Mouse (Mus musculus) hindbrain, embryonic 12.5 days (tissue): Measurements from ENCODE around the gene Gadd45b. TPM values are rescaled to one million over a fixed set of nuclear protein-coding genes. Genes with fewer than 3 reads are reported as not detected.

ENCODE experiments used
- ATAC-seq: fragments of 200-750 bp; cut with Nextera tagmentation; 2 replicates; pipeline ENCODE4 v1.8.0; 2017; ENCODE audit warnings: moderate TSS enrichment; ENCODE audit not compliant: low FRiP score
- H3K27ac ChIP-seq: fragments of 300-500 bp; sonication (generic); 2 replicates; pipeline ENCODE4 v1.5.1; 2016; ENCODE audit warnings: mild to moderate bottlenecking
- H3K27me3 ChIP-seq: fragments of 300-500 bp; sonication (generic); 2 replicates; pipeline ENCODE4 v1.6.1; 2016; ENCODE audit warnings: mild to moderate bottlenecking
- H3K36me3 ChIP-seq: fragments of 300-500 bp; sonication (generic); 2 replicates; pipeline ENCODE4 v1.6.1; 2016; ENCODE audit warnings: mild to moderate bottlenecking
- H3K4me1 ChIP-seq: fragments of 300-500 bp; sonication (generic); 2 replicates; pipeline ENCODE4 v1.6.1; 2016
- H3K4me2 ChIP-seq: fragments of 300-500 bp; sonication (generic); replicated peaks from 2 replicates; pipeline ENCODE4 v1.6.1; 2016; ENCODE audit warnings: mild to moderate bottlenecking
- H3K4me3 ChIP-seq: fragments of 300-500 bp; sonication (generic); 2 replicates; pipeline ENCODE4 v1.5.1; 2016; ENCODE audit warnings: mild to moderate bottlenecking
- H3K9ac ChIP-seq: fragments of 300-500 bp; sonication (generic); 2 replicates; pipeline ENCODE4 v1.6.1; 2016; ENCODE audit warnings: mild to moderate bottlenecking, moderate library complexity
- H3K9me3 ChIP-seq: fragments of 300-500 bp; sonication (generic); replicated peaks from 2 replicates; pipeline ENCODE4 v1.6.1; 2016; ENCODE audit warnings: mild to moderate bottlenecking
- WGBS: fragments of 180-500 bp; shearing (Covaris S2); methylation state at CpG from one replicate; pipeline ENCODE4 v1.1.7; 2016; 5-methylcytosine and 5-hydroxymethylcytosine counted together
- polyA plus RNA-seq: library from polyadenylated mRNA; unstranded; fragments of >200 nt; fragmentation: Nextera tagmentation; extraction: Ambion mirVana; gene quantifications from 2 replicates; pipeline ENCODE4 v1.2.1, GENCODE M21; 2016

Gene Gadd45b
- polyA plus RNA-seq, 1 experiment from 2014 or later, result 11.8 TPM

DNA sequence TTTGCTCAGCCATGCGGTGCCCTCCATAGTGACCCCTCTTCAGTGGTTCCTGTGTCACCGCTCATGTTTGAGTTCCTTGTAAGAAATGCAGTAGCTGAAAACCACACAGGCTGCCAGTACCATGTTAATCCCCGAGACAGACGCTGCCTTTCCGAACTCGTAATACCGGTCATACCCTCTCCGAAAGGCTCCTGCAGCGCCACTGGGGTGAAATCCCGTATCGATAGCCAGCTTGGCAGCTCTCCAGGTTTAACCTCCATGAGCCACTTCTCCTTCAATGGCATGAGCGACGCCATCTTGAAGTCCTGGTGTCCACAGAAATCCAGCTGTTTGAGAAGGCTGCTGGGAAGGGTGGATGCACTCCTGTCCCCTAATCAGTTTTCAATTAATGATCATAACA, 24.5 kb downstream of the Gadd45b start:
- Histone ChIP-seq H3K9me3 (no peaks in the 10 kb centered on the region), H3K4me2 (no peak overlapping the region), H3K4me1 (peaks cover 6% of the 10 kb centered on the region), H3K9ac (no peak overlapping the region), H3K36me3 (no peaks in the 10 kb centered on the region), H3K27me3 (peaks cover 7% of the 10 kb centered on the region), H3K27ac (no peak overlapping the region), H3K4me3 (no peak overlapping the region)
- ATAC-seq, result no peak
- WGBS, result 71% methylated on average over 13 of the region's 13 CpGs

DNA sequence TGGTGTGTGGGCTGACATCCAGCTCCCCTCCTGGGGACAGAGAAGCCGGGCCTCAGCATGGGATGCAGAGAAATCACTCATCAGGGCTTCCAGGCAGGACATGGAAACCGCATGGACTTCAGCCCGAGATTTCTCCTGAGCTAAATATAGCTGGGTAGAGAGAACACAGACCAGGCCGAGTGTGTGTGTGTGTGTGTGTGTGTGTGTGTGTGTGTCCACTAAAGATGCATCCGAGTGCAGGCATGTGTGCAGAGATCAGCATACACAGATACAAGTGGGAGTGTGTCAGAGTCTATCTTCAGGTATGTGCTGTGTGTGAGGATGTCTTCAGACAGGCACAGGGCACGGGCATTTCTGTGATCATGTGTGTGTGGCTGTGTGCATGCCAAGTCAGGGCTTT, 25.0 kb downstream of the Gadd45b start:
- Histone ChIP-seq H3K27ac (no peak overlapping the region), H3K36me3 (no peaks in the 10 kb centered on the region), H3K4me2 (no peak overlapping the region), H3K9ac (no peak overlapping the region), H3K27me3 (peaks cover 7% of the 10 kb centered on the region), H3K4me1 (peaks cover 6% of the 10 kb centered on the region), H3K9me3 (no peaks in the 10 kb centered on the region), H3K4me3 (no peak overlapping the region)
- 76% methylated on average over 6 of the region's 6 CpGs for WGBS
- ATAC-seq, result peak; percentile 18; the same call in 1 of the 2 replicates

DNA sequence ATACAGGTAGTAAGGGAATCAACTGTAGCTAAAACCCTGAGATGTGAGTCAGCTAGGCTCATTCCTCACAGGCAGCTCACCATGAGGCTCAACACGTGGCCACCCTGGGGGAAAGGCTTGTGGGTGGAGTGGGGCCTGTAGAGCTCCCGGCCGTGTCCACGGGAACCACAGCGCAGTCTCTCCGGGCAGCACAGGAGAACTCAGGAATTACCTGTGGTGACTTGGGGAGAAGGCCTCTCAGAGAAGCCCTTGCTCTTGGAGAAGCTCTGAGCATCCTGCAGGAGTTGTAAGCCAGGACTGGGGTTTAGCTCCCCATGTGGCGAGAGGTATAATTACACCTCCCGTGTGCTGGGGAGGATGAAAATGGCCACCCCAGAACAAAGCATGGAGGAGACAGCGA, 25.7 kb downstream of the Gadd45b start:
- no peak for ATAC-seq
- Histone ChIP-seq H3K4me2 (no peak overlapping the region; the same call in 1 of the 2 replicates), H3K27ac (no peak overlapping the region), H3K4me3 (no peak overlapping the region), H3K4me1 (peaks cover 6% of the 10 kb centered on the region), H3K36me3 (no peaks in the 10 kb centered on the region), H3K27me3 (peaks cover 7% of the 10 kb centered on the region), H3K9me3 (no peaks in the 10 kb centered on the region), H3K9ac (no peak overlapping the region)
- WGBS, result 23% methylated on average over 9 of the region's 9 CpGs

DNA sequence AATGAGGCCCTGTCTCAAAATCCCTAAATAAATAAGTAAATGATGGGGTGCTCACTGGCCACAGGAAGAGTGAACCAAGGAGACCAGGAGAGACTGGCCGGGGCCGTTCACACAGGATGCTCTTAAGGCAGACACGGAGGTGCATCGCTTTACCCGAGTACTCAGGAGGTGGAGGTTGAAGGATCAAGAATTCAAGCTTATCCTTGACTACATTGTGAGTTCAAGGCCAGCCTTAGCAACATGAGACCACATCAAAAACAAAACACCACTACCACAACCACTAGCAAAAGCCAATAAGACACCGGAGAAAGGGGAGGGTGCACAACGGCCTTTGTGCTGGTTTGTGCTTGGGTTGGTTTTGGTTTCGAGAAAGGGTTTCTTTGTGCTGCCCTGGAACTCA, 26.5 kb downstream of the Gadd45b start:
- no peak for ATAC-seq
- 91% methylated on average over 8 of the region's 8 CpGs for WGBS
- H3K9ac ChIP-seq, result no peak overlapping the region
- H3K27me3 ChIP-seq, result peaks cover 7% of the 10 kb centered on the region
- H3K4me2 ChIP-seq, result no peak overlapping the region
- H3K27ac ChIP-seq, result no peak overlapping the region
- H3K4me3 ChIP-seq, result no peak overlapping the region
- peaks cover 13% of the 10 kb centered on the region for H3K4me1 ChIP-seq
- H3K9me3 ChIP-seq, result no peaks in the 10 kb centered on the region
- no peaks in the 10 kb centered on the region for H3K36me3 ChIP-seq

DNA sequence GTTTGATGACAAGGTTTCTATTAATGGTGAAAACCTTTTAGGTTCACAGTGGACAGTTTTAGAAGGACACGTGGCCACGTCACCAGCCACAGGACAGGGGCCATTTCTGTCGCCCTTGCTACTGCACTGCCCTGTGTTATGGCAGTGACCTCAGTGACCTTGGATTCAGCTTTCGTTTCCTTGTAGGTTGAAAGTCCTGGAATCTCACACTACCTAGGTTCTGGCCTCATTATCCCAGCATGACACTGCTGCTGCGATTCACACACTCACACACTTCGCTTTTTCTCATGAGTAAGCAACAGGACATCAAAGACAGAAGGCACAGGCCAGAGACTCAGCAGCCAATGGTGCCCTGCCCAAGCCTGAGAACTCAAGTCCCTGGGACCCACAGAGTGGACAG, 27.0 kb downstream of the Gadd45b start:
- WGBS, result 73% methylated on average over 6 of the region's 6 CpGs
- no peak for ATAC-seq
- Histone ChIP-seq H3K27ac (no peak overlapping the region), H3K4me2 (no peak overlapping the region), H3K36me3 (no peaks in the 10 kb centered on the region), H3K4me3 (no peak overlapping the region), H3K4me1 (peaks cover 16% of the 10 kb centered on the region), H3K9me3 (no peaks in the 10 kb centered on the region), H3K27me3 (peaks cover 7% of the 10 kb centered on the region), H3K9ac (no peak overlapping the region)

DNA sequence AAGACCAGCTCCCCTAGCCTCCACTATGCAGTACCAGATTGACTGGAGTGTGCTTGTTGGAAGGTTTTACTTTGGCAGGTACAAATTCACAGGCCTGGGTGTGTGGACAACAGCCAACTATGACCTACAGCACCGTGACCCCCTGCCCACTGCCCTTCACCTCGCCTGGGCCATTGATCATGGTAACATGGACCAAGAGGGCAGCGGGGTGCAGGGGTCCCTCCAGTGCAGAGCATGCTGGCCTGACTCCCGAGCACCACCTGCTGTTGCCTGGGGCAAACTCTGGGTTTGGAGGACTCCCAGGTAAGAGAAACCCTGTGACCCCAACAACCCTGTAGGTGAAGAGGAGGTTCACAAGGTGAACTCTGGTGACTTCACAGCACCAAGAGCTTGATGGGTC, 27.9 kb downstream of the Gadd45b start:
- no peak for ATAC-seq
- WGBS, result 63% methylated on average over 4 of the region's 4 CpGs
- Histone ChIP-seq H3K27ac (no peak overlapping the region), H3K9me3 (no peaks in the 10 kb centered on the region), H3K36me3 (no peaks in the 10 kb centered on the region), H3K27me3 (0 out of 2 replicates have a peak, but pooled peaks cover 3% of the 10 kb centered on the region), H3K4me2 (no peak overlapping the region; the same call in 1 of the 2 replicates), H3K9ac (no peak overlapping the region), H3K4me3 (no peak overlapping the region), H3K4me1 (peaks cover 17% of the 10 kb centered on the region)

DNA sequence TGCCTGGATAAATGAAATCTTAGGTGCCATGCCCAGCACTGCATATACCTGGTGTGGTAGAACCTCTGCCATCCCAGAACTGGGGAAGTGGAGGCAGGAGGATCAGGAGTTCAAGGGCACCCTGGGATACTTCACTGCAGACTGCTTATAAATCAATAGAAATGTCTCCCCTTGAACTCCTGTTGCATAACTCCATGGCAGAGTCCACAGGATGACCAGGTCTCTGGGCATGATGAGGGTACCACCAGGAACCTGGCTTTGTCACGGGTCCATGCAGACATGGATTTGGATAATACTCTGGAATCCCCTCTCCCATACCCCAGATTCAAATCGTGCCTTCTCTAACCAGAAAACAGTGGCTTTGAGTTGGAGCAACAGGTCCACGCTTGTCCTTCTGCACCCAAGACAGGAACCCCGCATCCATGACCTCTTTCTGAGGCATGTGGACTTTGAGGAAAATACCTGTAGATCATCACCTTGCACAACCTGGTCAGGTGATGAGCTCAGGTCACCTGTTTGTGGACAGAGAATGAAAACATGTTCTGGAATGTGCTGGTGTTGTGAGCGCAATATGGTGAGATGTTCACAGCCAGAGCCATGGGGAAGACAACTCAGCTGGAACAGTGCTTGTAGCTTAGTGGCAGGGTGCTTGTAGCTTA, 29.2 kb downstream of the Gadd45b start:
- Histone ChIP-seq H3K36me3 (no peaks in the 10 kb centered on the region), H3K4me1 (peaks cover 24% of the 10 kb centered on the region), H3K4me2 (no peak overlapping the region), H3K27me3 (no peaks in the 10 kb centered on the region), H3K4me3 (no peak overlapping the region), H3K27ac (no peak overlapping the region), H3K9me3 (no peaks in the 10 kb centered on the region), H3K9ac (no peak overlapping the region)
- 88% methylated on average over 5 of the region's 5 CpGs for WGBS
- no peak for ATAC-seq

DNA sequence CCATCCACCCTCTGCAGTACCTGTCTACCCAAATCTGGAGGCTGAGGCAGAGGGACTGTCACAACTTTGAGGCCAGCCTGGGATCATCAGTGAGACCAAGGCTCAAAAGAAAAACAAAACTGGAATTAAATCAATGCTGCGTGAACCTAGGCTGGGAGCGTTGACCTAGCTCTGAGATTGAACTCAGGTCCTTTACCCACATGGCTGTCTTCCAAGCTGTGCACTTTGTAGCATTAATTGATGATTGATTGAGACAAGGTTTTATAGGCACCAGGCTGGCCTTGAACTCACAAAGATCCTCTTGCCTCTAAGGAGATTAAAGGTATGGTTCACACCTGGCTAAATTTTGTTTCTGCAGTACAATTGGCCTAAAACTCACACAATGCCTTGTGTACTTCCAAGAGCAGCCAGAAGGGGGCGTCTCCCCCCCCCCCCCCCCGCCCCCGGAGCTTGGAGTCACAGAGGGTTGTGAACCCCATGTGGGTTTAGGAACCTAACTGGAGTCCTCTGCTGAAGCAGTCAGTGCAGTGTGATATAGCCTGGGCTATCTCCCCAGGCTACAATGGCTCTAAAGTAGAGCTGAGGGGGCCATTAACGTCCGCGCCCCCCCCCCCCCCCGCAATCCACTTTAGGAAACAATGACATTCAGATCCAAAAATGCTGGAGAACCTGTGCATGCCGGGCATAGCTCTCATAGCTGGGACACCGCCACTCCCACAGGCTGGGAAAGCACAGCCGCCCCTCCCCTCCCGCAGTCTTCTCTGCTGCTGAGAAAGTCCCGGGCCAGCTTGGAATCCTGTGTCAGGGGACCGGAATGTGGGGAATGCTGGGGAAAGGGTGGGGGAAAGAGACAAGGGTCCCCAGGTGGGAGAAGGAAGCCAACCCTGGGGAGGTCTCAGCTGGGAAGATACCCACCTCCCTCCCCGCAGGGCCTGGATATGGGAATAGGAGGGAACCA, 31.0 kb downstream of the Gadd45b start:
- Histone ChIP-seq H3K9me3 (no peaks in the 10 kb centered on the region), H3K27me3 (no peaks in the 10 kb centered on the region), H3K9ac (peak overlapping the region; percentile 23; the same call in 1 of the 2 replicates), H3K4me3 (no peak overlapping the region), H3K27ac (peak overlapping the region; percentile 30; the same call in 1 of the 2 replicates), H3K4me1 (peaks cover 20% of the 10 kb centered on the region), H3K36me3 (no peaks in the 10 kb centered on the region), H3K4me2 (no peak overlapping the region)
- ATAC-seq, result no peak
- 11% methylated on average over 16 of the region's 16 CpGs for WGBS

DNA sequence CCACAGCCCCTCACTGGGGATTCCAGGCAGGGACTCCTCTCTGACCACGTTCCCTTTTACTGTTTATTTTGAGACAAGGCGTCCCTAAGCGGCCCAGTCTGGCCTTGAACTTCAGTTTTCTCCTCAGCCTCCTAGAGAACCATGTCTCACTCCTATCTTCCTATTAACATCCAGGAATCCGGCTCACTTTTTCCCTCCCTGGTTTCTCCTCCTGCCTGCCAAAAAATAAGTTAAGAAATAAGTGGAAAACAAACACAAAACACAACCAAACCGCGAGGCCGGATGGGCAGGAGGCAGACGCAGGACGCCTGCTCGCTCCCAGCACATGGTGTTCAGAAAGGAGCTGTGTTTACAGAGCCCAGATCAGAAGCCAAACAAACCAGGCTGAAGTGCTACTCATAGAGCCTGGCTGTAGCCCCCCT, 32.2 kb downstream of the Gadd45b start:
- no peaks in the 10 kb centered on the region for H3K9me3 ChIP-seq
- 50% methylated on average over 10 of the region's 10 CpGs for WGBS
- no peak overlapping the region for H3K27ac ChIP-seq
- H3K4me3 ChIP-seq, result no peak overlapping the region
- H3K9ac ChIP-seq, result no peak overlapping the region
- H3K4me2 ChIP-seq, result no peak overlapping the region
- peaks cover 23% of the 10 kb centered on the region for H3K4me1 ChIP-seq
- no peaks in the 10 kb centered on the region for H3K27me3 ChIP-seq
- no peak for ATAC-seq
- no peaks in the 10 kb centered on the region for H3K36me3 ChIP-seq

DNA sequence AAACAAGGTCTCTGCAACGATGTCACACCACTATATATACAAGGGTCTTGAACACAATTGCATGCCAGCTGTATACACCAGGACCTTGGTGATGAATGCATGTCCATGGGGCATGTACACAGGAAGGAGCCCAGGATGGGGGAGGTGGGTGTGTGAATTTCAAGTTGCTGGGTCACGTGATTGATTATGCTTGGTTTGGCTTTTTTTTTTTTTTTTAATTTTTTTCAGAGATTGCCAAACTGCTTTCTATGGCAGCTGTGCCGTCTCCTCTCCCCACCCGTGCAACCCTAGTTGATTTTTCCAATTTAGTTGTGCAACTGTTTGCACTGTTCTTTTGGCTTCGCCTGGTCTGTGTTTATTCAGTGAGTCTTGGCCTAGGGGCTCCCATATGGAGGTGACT, 32.7 kb downstream of the Gadd45b start:
- no peaks in the 10 kb centered on the region for H3K9me3 ChIP-seq
- no peaks in the 10 kb centered on the region for H3K36me3 ChIP-seq
- no peak overlapping the region for H3K4me3 ChIP-seq
- peaks cover 27% of the 10 kb centered on the region for H3K4me1 ChIP-seq
- no peaks in the 10 kb centered on the region for H3K27me3 ChIP-seq
- no peak overlapping the region for H3K27ac ChIP-seq
- H3K4me2 ChIP-seq, result no peak overlapping the region
- WGBS, result 80% methylated on average over 5 of the region's 5 CpGs
- no peak overlapping the region for H3K9ac ChIP-seq
- ATAC-seq, result no peak

DNA sequence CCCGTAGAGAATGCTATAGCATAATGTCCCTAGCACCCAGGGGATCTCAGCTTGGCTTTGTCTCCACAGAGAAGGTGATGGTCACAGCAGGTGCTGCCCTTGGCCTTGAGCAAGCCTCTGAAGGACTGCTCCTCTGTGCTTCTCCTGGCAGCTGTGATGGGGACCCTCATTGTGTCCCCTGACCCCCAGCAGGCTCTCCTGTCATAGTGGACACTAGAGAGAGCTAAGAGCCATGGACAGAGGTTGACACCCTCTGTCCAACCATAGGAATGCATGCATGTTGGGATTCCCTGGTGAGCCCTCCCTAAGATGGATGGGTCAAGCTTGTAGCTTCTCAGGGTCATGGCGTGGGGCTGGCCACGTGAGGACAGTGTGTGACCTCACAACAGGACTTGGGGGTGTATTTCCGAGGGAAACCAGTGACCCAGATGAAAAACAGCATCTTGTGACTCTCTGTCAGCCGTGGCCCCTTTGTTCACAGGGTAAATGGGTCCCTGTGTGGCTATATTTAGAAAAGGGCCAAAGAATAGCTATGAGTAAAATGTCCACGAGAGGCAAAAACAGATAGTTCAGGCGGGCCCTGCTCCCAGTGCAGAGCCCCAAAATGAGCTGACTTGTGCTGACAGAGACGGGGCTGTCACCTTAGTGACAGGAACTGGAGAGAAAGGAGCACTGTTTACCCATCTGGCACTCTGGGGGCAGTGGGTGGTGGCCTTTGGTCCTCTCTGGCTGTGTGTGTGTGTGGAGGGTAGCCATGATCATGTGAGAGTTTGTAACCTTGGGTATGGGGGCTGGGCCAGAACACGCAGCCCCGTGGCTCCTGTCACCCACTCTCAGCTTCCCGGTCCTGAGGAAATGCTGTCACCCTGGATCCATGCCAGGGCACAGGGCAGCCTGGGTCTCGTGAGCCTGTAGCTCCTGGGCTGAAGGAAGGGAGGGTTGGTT, 33.4 kb downstream of the Gadd45b start:
- no peak for ATAC-seq
- Histone ChIP-seq H3K4me2 (no peak overlapping the region), H3K9me3 (no peaks in the 10 kb centered on the region), H3K4me3 (no peak overlapping the region), H3K9ac (no peak overlapping the region), H3K4me1 (peaks cover 27% of the 10 kb centered on the region), H3K27me3 (no peaks in the 10 kb centered on the region), H3K27ac (no peak overlapping the region), H3K36me3 (no peaks in the 10 kb centered on the region)
- 48% methylated on average over 12 of the region's 12 CpGs for WGBS

DNA sequence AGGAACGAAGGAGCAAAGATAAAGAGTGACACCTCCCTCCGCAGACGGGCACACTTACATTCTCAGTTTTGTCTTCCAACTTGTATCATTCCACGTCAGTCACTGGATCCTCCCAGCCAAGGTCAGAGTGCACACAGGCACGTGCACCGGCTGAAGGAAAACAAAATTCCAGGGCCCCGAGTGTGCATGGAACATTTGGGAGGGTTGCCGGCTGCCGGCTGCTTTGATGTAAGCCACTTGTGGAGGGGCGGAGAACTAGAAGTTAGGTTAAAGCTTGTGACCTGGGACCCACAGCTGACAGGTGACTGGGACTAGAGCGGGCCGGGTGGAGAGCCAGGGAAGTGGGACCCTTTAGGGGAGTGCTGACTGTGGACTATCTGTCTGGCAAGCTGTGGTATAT, 36.4 kb downstream of the Gadd45b start:
- no peak for ATAC-seq
- no peak overlapping the region for H3K9ac ChIP-seq
- H3K27me3 ChIP-seq, result no peaks in the 10 kb centered on the region
- WGBS, result 50% methylated on average over 12 of the region's 12 CpGs
- H3K4me1 ChIP-seq, result peaks cover 22% of the 10 kb centered on the region
- H3K27ac ChIP-seq, result no peak overlapping the region
- H3K4me3 ChIP-seq, result no peak overlapping the region
- H3K36me3 ChIP-seq, result no peaks in the 10 kb centered on the region
- no peak overlapping the region for H3K4me2 ChIP-seq
- H3K9me3 ChIP-seq, result peaks cover 5% of the 10 kb centered on the region
